ENCODE assay signal across 9 mouse cellular contexts in genomic region chr10:127904718-127905446, GRCm38 (mm10). TPM values are rescaled to one million over a fixed set of nuclear protein-coding genes. Genes with fewer than 3 reads are reported as not detected.
A peak's percentile ranks its signal among the peaks of the same experiment; 100 is the strongest.
DNase-seq lines count a peak whose midpoint lies in the region; ATAC-seq lines count a peak whose summit lies in the region.
"Had no signal": no experiment of that assay in that cellular context is flagged by ENCODE, and none has a peak within 500 bp of the region (broad histone marks: within the 10 kb centered on the region; RNA-seq: fewer than 3 reads in every experiment).

No protein-coding gene starts in this region.

- WGBS in embryonic facial prominence, embryonic 12.5 days = 65% methylated on average over 7 of the region's 7 CpGs
- 78% methylated on average over 7 of the region's 7 CpGs for WGBS in embryonic facial prominence, embryonic 10.5 days
- WGBS in kidney, embryonic 14.5 days = 70% methylated on average over 7 of the region's 7 CpGs

- no peak overlapping the region for H3K4me2 ChIP-seq in embryonic facial prominence, embryonic 12.5 days (replicated peaks)
- H3K4me2 ChIP-seq in kidney, embryonic 14.5 days (replicated peaks; ENCODE audit: low read depth, low read length) = no peak overlapping the region

- H3K4me3 ChIP-seq in embryonic facial prominence, embryonic 12.5 days = no peak overlapping the region
- H3K4me3 ChIP-seq in embryonic facial prominence, embryonic 10.5 days = no peak overlapping the region
- H3K4me3 ChIP-seq in kidney, embryonic 14.5 days (ENCODE audit: low read length) = no peak overlapping the region

- no peak for DNase-seq in embryonic facial prominence, embryonic 10.5 days (ENCODE audit: low spot score)
- DNase-seq in ovary, postnatal 36 days (ENCODE audit: low spot score) = peak; percentile 36
- no peak for DNase-seq in ovary, postnatal 14 days (ENCODE audit: low spot score)
- peak; percentile 33 for DNase-seq in lung, postnatal 36 days
- no peak for DNase-seq in thymus, adult 18-20 months
- DNase-seq in thymus, postnatal 14 days = no peak

- no peaks in the 10 kb centered on the region for H3K27me3 ChIP-seq in embryonic facial prominence, embryonic 12.5 days
- no peaks in the 10 kb centered on the region for H3K27me3 ChIP-seq in embryonic facial prominence, embryonic 10.5 days (replicated peaks; ENCODE audit: low read depth, poor library complexity, severe bottlenecking)
- no peaks in the 10 kb centered on the region for H3K27me3 ChIP-seq in kidney, embryonic 14.5 days (ENCODE audit: control insufficient read depth, insufficient read depth, low read length)

- H3K9me3 ChIP-seq in embryonic facial prominence, embryonic 12.5 days = no peaks in the 10 kb centered on the region
- H3K9me3 ChIP-seq in embryonic facial prominence, embryonic 10.5 days = no peaks in the 10 kb centered on the region
- no peaks in the 10 kb centered on the region for H3K9me3 ChIP-seq in kidney, embryonic 14.5 days (ENCODE audit: control insufficient read depth, low read length)

- H3K9ac ChIP-seq in embryonic facial prominence, embryonic 12.5 days = no peak overlapping the region
- no peak overlapping the region for H3K9ac ChIP-seq in kidney, embryonic 14.5 days (ENCODE audit: low read depth, low read length)

- H3K36me3 ChIP-seq in embryonic facial prominence, embryonic 12.5 days = no peaks in the 10 kb centered on the region
- H3K36me3 ChIP-seq in embryonic facial prominence, embryonic 10.5 days (replicated peaks) = no peaks in the 10 kb centered on the region
- no peaks in the 10 kb centered on the region for H3K36me3 ChIP-seq in kidney, embryonic 14.5 days (ENCODE audit: control insufficient read depth, insufficient read depth, low read length)

- no peak overlapping the region for H3K27ac ChIP-seq in embryonic facial prominence, embryonic 12.5 days
- no peak overlapping the region for H3K27ac ChIP-seq in embryonic facial prominence, embryonic 10.5 days (replicated peaks)
- no peak overlapping the region for H3K27ac ChIP-seq in kidney, embryonic 14.5 days (ENCODE audit: low read depth, low read length)

- H3K4me1 ChIP-seq in embryonic facial prominence, embryonic 12.5 days = no peaks in the 10 kb centered on the region
- 0 out of 2 replicates have a peak, but pooled peaks cover 4% of the 10 kb centered on the region for H3K4me1 ChIP-seq in embryonic facial prominence, embryonic 10.5 days
- H3K4me1 ChIP-seq in kidney, embryonic 14.5 days (ENCODE audit: control insufficient read depth, insufficient read depth, low read length) = no peaks in the 10 kb centered on the region

- 0 out of 2 replicates have a peak, but pooled peaks have one; percentile 47 for ATAC-seq in embryonic facial prominence, embryonic 12.5 days (ENCODE audit: insufficient number of reproducible peaks, insufficient read depth, low FRiP score, low TSS enrichment)
- ATAC-seq in kidney, embryonic 14.5 days (ENCODE audit: low FRiP score, low TSS enrichment) = 0 out of 2 replicates have a peak, but pooled peaks have one; percentile 12

RNA-seq across cellular contexts. Expression of gene Sdr9c7, which starts 6.6 kb away (rescaled TPM):
- not detected in 2 replicates for polyA plus RNA-seq in embryonic facial prominence, embryonic 12.5 days (2016; fragmentation: Nextera tagmentation; extraction: Ambion mirVana)
- polyA plus RNA-seq in embryonic facial prominence, embryonic 10.5 days (2016; fragmentation: Nextera tagmentation; extraction: Ambion mirVana) = not detected in 2 replicates
- polyA plus RNA-seq in kidney, embryonic 14.5 days (2014; fragmentation: Nextera tagmentation; extraction: Ambion mirVana) = not detected in 2 replicates

RNA-seq across cellular contexts. Expression of gene Rdh7, which starts 16.3 kb away (rescaled TPM):
- not detected in 2 replicates for polyA plus RNA-seq in embryonic facial prominence, embryonic 12.5 days (2016; fragmentation: Nextera tagmentation; extraction: Ambion mirVana)
- not detected in 2 replicates for polyA plus RNA-seq in embryonic facial prominence, embryonic 10.5 days (2016; fragmentation: Nextera tagmentation; extraction: Ambion mirVana)
- polyA plus RNA-seq in kidney, embryonic 14.5 days (2014; fragmentation: Nextera tagmentation; extraction: Ambion mirVana) = not detected in 2 replicates
- polyA plus RNA-seq: cerebellum, adult 2 months had no signal

RNA-seq across cellular contexts. Expression of gene Rdh16f2, which starts 38.6 kb away (rescaled TPM):
- not detected in 2 replicates for polyA plus RNA-seq in embryonic facial prominence, embryonic 12.5 days (2016; fragmentation: Nextera tagmentation; extraction: Ambion mirVana)
- polyA plus RNA-seq in embryonic facial prominence, embryonic 10.5 days (2016; fragmentation: Nextera tagmentation; extraction: Ambion mirVana) = not detected in 2 replicates
- not detected in 2 replicates for polyA plus RNA-seq in kidney, embryonic 14.5 days (2014; fragmentation: Nextera tagmentation; extraction: Ambion mirVana)
- polyA plus RNA-seq: cerebellum, adult 2 months had no signal

RNA-seq across cellular contexts. Expression of gene Rdh19, which starts 55.2 kb away (rescaled TPM):
- polyA plus RNA-seq in embryonic facial prominence, embryonic 12.5 days (2016; fragmentation: Nextera tagmentation; extraction: Ambion mirVana) = not detected in 2 replicates
- not detected in 2 replicates for polyA plus RNA-seq in embryonic facial prominence, embryonic 10.5 days (2016; fragmentation: Nextera tagmentation; extraction: Ambion mirVana)
- not detected in 2 replicates for polyA plus RNA-seq in kidney, embryonic 14.5 days (2014; fragmentation: Nextera tagmentation; extraction: Ambion mirVana)
- polyA plus RNA-seq: cerebellum, adult 2 months had no signal

Comparison
In these comparisons a context has a peak if more than half of its experiments do, and no peak if none do; other contexts are left out.
1. DNase-seq: peak in ovary, postnatal 36 days (single experiment) and lung, postnatal 36 days (single experiment); none in embryonic facial prominence, embryonic 10.5 days (single experiment), ovary, postnatal 14 days (single experiment), thymus, adult 18-20 months (0 of 2) and thymus, postnatal 14 days (single experiment).